Mouse (Mus musculus) adrenal gland, adult 18-20 months (tissue): ENCODE results near the gene Sugp2. TPM values are rescaled to one million over a fixed set of nuclear protein-coding genes. Genes with fewer than 3 reads are reported as not detected.
A peak's percentile ranks its signal among the peaks of the same experiment; 100 is the strongest.

Source experiments
- DNase-seq, 2 experiments: peaks; one replicate each; pipeline ENCODE4 v3.0.0; 2021 to 2022; ENCODE audit warnings: low spot score in 2 of 2
- total RNA-seq, 2 experiments: library from RNA; stranded (reverse); gene quantifications; 1 replicate in 1 of 2; 2 replicates in 1 of 2; pipeline ENCODE4 v1.2.3; 2021

Gene Sugp2
- total RNA-seq, 2 experiments from 2014 or later = 31.4 to 33.7 TPM

GRCm38 (mm10) chr8:70220236-70220840 is 13.7 kb upstream of the Sugp2 start:
- DNase-seq = no peak

GRCm38 (mm10) chr8:70220911-70221310 is 13.1 kb upstream of the Sugp2 start:
- no peak for DNase-seq

- no peak for DNase-seq
Observed at GRCm38 (mm10) chr8:70222041-70222440, 12.0 kb upstream of the Sugp2 start.

GRCm38 (mm10) chr8:70223341-70223740 is 10.7 kb upstream of the Sugp2 start:
- DNase-seq = peak in 1 of 2 experiments; percentile 54

GRCm38 (mm10) chr8:70227997-70228396 is 6.0 kb upstream of the Sugp2 start:
- no peak for DNase-seq

GRCm38 (mm10) chr8:70230837-70231236 is 3.2 kb upstream of the Sugp2 start:
- DNase-seq = no peak

GRCm38 (mm10) chr8:70233606-70234005 is 420 bp upstream of the Sugp2 start:
- no peak for DNase-seq

- DNase-seq = no peak
Observed at GRCm38 (mm10) chr8:70234781-70235128, 729 bp downstream of the Sugp2 start.

- no peak for DNase-seq
Observed at GRCm38 (mm10) chr8:70237842-70238241, 3.8 kb downstream of the Sugp2 start.

GRCm38 (mm10) chr8:70240642-70241041 is 6.6 kb downstream of the Sugp2 start:
- DNase-seq = no peak

- peak in 1 of 2 experiments; percentile 25 for DNase-seq
Observed at GRCm38 (mm10) chr8:70246622-70247021, 12.6 kb downstream of the Sugp2 start.

- no peak for DNase-seq
Observed at GRCm38 (mm10) chr8:70247841-70248240, 13.8 kb downstream of the Sugp2 start.

GRCm38 (mm10) chr8:70254628-70255027 is 20.6 kb downstream of the Sugp2 start:
- DNase-seq = no peak

- no peak for DNase-seq
Observed at GRCm38 (mm10) chr8:70257456-70257855, 23.4 kb downstream of the Sugp2 start.

- DNase-seq = no peak
Observed at GRCm38 (mm10) chr8:70258600-70258999, 24.6 kb downstream of the Sugp2 start.

GRCm38 (mm10) chr8:70259043-70259442 is 25.0 kb downstream of the Sugp2 start:
- no peak for DNase-seq

GRCm38 (mm10) chr8:70267674-70268073 is 33.6 kb downstream of the Sugp2 start:
- DNase-seq = no peak

- no peak for DNase-seq
Observed at GRCm38 (mm10) chr8:70268311-70268710, 34.3 kb downstream of the Sugp2 start.

- DNase-seq = no peak
Observed at GRCm38 (mm10) chr8:70268799-70269565, 35.0 kb downstream of the Sugp2 start.

GRCm38 (mm10) chr8:70272949-70273348 is 38.9 kb downstream of the Sugp2 start:
- peak in 1 of 2 experiments; percentile 29 for DNase-seq

- no peak for DNase-seq
Observed at GRCm38 (mm10) chr8:70274350-70274749, 40.3 kb downstream of the Sugp2 start.

- DNase-seq = no peak
Observed at GRCm38 (mm10) chr8:70276476-70276875, 42.5 kb downstream of the Sugp2 start.

GRCm38 (mm10) chr8:70278175-70278574 is 44.1 kb downstream of the Sugp2 start:
- DNase-seq = no peak
